Mouse (Mus musculus) T-cell, adult 2 months (primary cell): ENCODE data around the gene 4931428F04Rik.
A peak's percentile ranks its signal among the peaks of the same experiment; 100 is the strongest.

ENCODE experiments used
- DNase-seq: peaks from one replicate; pipeline ENCODE4 v3.0.0; 2022; ENCODE audit warnings: low spot score

4931428F04Rik gene

GRCm38 (mm10) chr8:105289805-105290460, at the start of gene 4931428F04Rik:
Gene 4931428F04Rik (minus strand): TSS chr8:105289864.
- DNase-seq: peak; percentile 42

GRCm38 (mm10) chr8:105338992-105339391, 49.3 kb upstream of the 4931428F04Rik start:
- DNase-seq: no peak

- DNase-seq: no peak
Observed at GRCm38 (mm10) chr8:105336373-105337130, 46.9 kb upstream of the 4931428F04Rik start.

- DNase-seq: no peak
Observed at GRCm38 (mm10) chr8:105332523-105332922, 42.9 kb upstream of the 4931428F04Rik start.

- no peak for DNase-seq
Observed at GRCm38 (mm10) chr8:105331931-105332330, 42.3 kb upstream of the 4931428F04Rik start.

- no peak for DNase-seq
Observed at GRCm38 (mm10) chr8:105331469-105331868, 41.8 kb upstream of the 4931428F04Rik start.

GRCm38 (mm10) chr8:105330325-105330724, 40.7 kb upstream of the 4931428F04Rik start:
- no peak for DNase-seq

GRCm38 (mm10) chr8:105326968-105327367, 37.3 kb upstream of the 4931428F04Rik start:
- DNase-seq: no peak

GRCm38 (mm10) chr8:105326141-105326672, 36.5 kb upstream of the 4931428F04Rik start, which contains the start of the genes Lrrc29 and Tmem208:
Gene Lrrc29 (minus strand): TSS chr8:105326278.
Gene Tmem208 (plus strand): TSS chr8:105326354.
- DNase-seq: peak; percentile 97

GRCm38 (mm10) chr8:105325641-105326093, 36.0 kb upstream of the 4931428F04Rik start:
- no peak for DNase-seq

- no peak for DNase-seq
Observed at GRCm38 (mm10) chr8:105323183-105323582, 33.5 kb upstream of the 4931428F04Rik start.

- DNase-seq: no peak
Observed at GRCm38 (mm10) chr8:105318662-105319190, 29.1 kb upstream of the 4931428F04Rik start.

GRCm38 (mm10) chr8:105317941-105318340, 28.3 kb upstream of the 4931428F04Rik start:
- DNase-seq: no peak

- DNase-seq: no peak
Observed at GRCm38 (mm10) chr8:105315073-105315769, 25.6 kb upstream of the 4931428F04Rik start.

- DNase-seq: no peak
Observed at GRCm38 (mm10) chr8:105313622-105314402, 24.1 kb upstream of the 4931428F04Rik start.

GRCm38 (mm10) chr8:105312891-105313481, 23.3 kb upstream of the 4931428F04Rik start:
- DNase-seq: no peak

GRCm38 (mm10) chr8:105311718-105312117, 22.1 kb upstream of the 4931428F04Rik start:
- DNase-seq: no peak

- DNase-seq: no peak
Observed at GRCm38 (mm10) chr8:105310118-105310517, 20.5 kb upstream of the 4931428F04Rik start.

GRCm38 (mm10) chr8:105309142-105309847, 19.6 kb upstream of the 4931428F04Rik start:
- DNase-seq: no peak

GRCm38 (mm10) chr8:105308428-105308827, 18.8 kb upstream of the 4931428F04Rik start:
- DNase-seq: no peak
